Mouse (Mus musculus): ENCODE measurements around the gene Tex33. TPM values are rescaled to one million over a fixed set of nuclear protein-coding genes. Genes with fewer than 3 reads are reported as not detected.

Gene Tex33
- total and polyA plus RNA-seq, 3 experiments = not detected

Small RNA genes within 50 kb of the gene (microRNA-seq; reads per million reads assigned to microRNA genes)
- gene Mir7676-2 = 0 reads per million in 2 experiments

Other genes starting within 250 kb of the Tex33 start
- 10 to 100 TPM; 10.4 to 16.4 TPM for gene Ift27, start 221.8 kb downstream of the Tex33 start, total RNA-seq (2021)
- 50.0 and 65.5 TPM in 2 replicates for gene Ift27, start 221.8 kb downstream of the Tex33 start, polyA plus RNA-seq (2012; rRNA removed)
- gene Pvalb, start 189.5 kb downstream of the Tex33 start, total RNA-seq (2021) = not detected
- not detected in 2 replicates for gene Pvalb, start 189.5 kb downstream of the Tex33 start, polyA plus RNA-seq (2012; rRNA removed)
- gene Ncf4, start 151.1 kb downstream of the Tex33 start, total RNA-seq (2021) = 1 to 10 TPM; 2.9 to 4.5 TPM
- gene Ncf4, start 151.1 kb downstream of the Tex33 start, polyA plus RNA-seq (2012; rRNA removed) = 2.0 and 2.9 TPM in 2 replicates
- gene Csf2rb2, start 90.2 kb downstream of the Tex33 start, total RNA-seq (2021) = 1 to 10 TPM; 1.1 to 1.2 TPM
- gene Csf2rb2, start 90.2 kb downstream of the Tex33 start, polyA plus RNA-seq (2012; rRNA removed) = 1.2 and 2.2 TPM in 2 replicates
- 10 to 100 TPM in 1 of 2 experiments, 1 to 10 TPM in 1; 4.6 to 13.8 TPM for gene Csf2rb, start 70.2 kb downstream of the Tex33 start, total RNA-seq (2021)
- gene Csf2rb, start 70.2 kb downstream of the Tex33 start, polyA plus RNA-seq (2012; rRNA removed) = 8.9 and 9.3 TPM in 2 replicates
- 100 to 1,000 TPM; 218 to 366 TPM for gene Tst, start 10.0 kb upstream of the Tex33 start, total RNA-seq (2021)
- gene Tst, start 10.0 kb upstream of the Tex33 start, polyA plus RNA-seq (2012; rRNA removed) = 391 and 410 TPM in 2 replicates
- gene Mpst, start 10.5 kb upstream of the Tex33 start, total RNA-seq (2021) = 10 to 100 TPM; 59.0 to 63.2 TPM
- 342 and 389 TPM in 2 replicates for gene Mpst, start 10.5 kb upstream of the Tex33 start, polyA plus RNA-seq (2012; rRNA removed)
- 100 to 1,000 TPM in 1 of 2 experiments, 10 to 100 TPM in 1; 81.6 to 102 TPM for gene Kctd17, start 32.7 kb upstream of the Tex33 start, total RNA-seq (2021)
- gene Kctd17, start 32.7 kb upstream of the Tex33 start, polyA plus RNA-seq (2012; rRNA removed) = 344 and 374 TPM in 2 replicates
- 1 to 10 TPM in 1 of 2 experiments, under 1 TPM in 1; 0.59 to 3.3 TPM for gene Tmprss6, start 72.7 kb upstream of the Tex33 start, total RNA-seq (2021)
- gene Tmprss6, start 72.7 kb upstream of the Tex33 start, polyA plus RNA-seq (2012; rRNA removed) = 3.5 and 4.7 TPM in 2 replicates
- 1 to 10 TPM; 1.3 to 1.5 TPM for gene Il2rb, start 99.4 kb upstream of the Tex33 start, total RNA-seq (2021)
- gene Il2rb, start 99.4 kb upstream of the Tex33 start, polyA plus RNA-seq (2012; rRNA removed) = 3.8 and 4.9 TPM in 2 replicates
- 10 to 100 TPM; 16.9 to 30.1 TPM for gene C1qtnf6, start 135.5 kb upstream of the Tex33 start, total RNA-seq (2021)
- 63.2 and 92.2 TPM in 2 replicates for gene C1qtnf6, start 135.5 kb upstream of the Tex33 start, polyA plus RNA-seq (2012; rRNA removed)
- 1 to 10 TPM in 1 of 2 experiments, under 1 TPM in 1; 0.43 to 1.6 TPM for gene Sstr3, start 148.8 kb upstream of the Tex33 start, total RNA-seq (2021)
- gene Sstr3, start 148.8 kb upstream of the Tex33 start, polyA plus RNA-seq (2012; rRNA removed) = 0.16 and 0.93 TPM in 2 replicates
- gene Rac2, start 176.9 kb upstream of the Tex33 start, total RNA-seq (2021) = 1 to 10 TPM; 8.1 to 9.6 TPM
- gene Rac2, start 176.9 kb upstream of the Tex33 start, polyA plus RNA-seq (2012; rRNA removed) = 33.4 and 40.2 TPM in 2 replicates
- 10 to 100 TPM in 1 of 2 experiments, 1 to 10 TPM in 1; 7.2 to 12.7 TPM for gene Cyth4, start 201.1 kb upstream of the Tex33 start, total RNA-seq (2021)
- 13.8 and 16.2 TPM in 2 replicates for gene Cyth4, start 201.1 kb upstream of the Tex33 start, polyA plus RNA-seq (2012; rRNA removed)